Mouse (Mus musculus) neutrophil, adult 5-6 weeks (primary cell): Measurements from ENCODE around the gene Krtap4-13. TPM values are rescaled to one million over a fixed set of nuclear protein-coding genes. Genes with fewer than 3 reads are reported as not detected.
"Not testable (repeated sequence)": the region's sequence is repeated elsewhere in the genome, so short reads cannot be mapped to it uniquely, and the experiment has no call there.

Experiments
- ATAC-seq: fragments of 151-379, 151-347 bp; 2 replicates; pipeline ENCODE4 v1.8.0; 2017; ENCODE audit warnings: mild to moderate bottlenecking, moderate TSS enrichment; ENCODE audit not compliant: insufficient number of reproducible peaks, poor library complexity, low FRiP score, severe bottlenecking; ENCODE audit errors: extremely low read depth
- total RNA-seq: library from RNA; stranded (forward); fragments of 200-1000 nt; gene quantifications from 2 replicates; pipeline ENCODE4 v1.2.3, GENCODE M21; 2017

The Krtap4-13 gene
- not detected in 2 replicates for total RNA-seq

- not testable (repeated sequence) for ATAC-seq
These were observed at the start of gene Krtap4-13 for GRCm38 (mm10) chr11:99809792-99810191. TSS of gene Krtap4-13 (minus strand) at chr11:99809892.

GRCm38 (mm10) chr11:99858761-99859160 lies 49.1 kb upstream of the Krtap4-13 start:
- ATAC-seq: no peak

DNA sequence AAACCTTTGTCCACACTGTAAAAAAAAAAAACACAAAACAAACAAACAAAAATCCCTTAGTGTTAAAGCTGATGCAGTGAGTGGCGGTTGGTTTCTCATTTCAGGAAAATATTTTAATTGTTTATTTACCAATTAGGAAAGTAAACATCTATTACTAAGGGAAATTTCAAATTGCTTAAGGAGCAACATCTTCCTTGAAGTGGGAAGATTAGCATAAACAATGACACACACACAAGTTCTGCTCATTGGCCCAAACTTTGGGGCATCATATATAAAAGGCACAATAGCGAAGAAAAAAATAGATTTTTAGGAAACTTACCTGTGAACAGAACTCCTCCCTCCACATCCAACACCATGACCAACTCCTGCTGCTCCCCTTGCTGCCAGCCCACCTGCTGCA lies 47.9 kb upstream of the Krtap4-13 start, which contains the start of gene Gm11568:
Gene Gm11568 (plus strand): TSS at position 301 of the 400 bp plus-strand sequence.
- ATAC-seq: no peak

DNA sequence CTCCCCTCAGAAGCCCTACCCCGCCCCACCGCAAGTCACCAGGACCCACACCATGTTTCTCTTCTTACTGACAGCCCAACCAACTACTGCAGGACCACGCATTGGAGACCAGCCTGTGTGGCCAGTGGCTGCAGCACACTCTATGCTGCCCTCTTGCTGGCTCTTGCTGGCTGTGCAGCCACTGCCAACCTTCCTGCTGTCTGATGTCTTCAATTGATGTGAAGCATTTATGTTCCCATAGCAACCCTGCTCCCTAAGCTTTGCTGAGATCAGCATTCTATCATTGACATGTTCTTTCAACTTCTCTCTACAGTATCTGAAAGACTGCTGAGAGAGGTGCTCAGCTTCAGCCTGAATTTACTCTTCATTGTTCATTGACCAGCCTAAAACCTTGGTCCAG lies 44.4 kb upstream of the Krtap4-13 start:
- ATAC-seq: no peak

DNA sequence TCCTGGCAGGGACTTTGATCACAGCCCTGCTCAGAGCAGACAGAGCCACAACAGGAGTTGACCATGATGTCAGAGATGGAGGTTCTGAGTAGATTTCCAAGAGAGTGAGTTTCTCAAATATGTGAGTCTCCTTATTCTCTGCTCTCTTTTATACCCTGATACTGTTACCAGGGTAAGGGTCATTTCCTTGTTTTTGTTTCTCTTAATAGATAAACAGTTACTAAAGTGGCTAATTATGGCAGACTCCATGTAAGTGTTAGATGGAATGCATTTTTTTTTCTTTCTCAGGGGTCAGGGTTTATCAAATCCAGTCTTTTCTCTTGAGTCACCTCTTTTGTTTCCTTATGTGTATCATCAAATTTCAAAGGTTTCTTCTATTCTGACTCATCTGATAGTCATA lies 41.8 kb upstream of the Krtap4-13 start, which contains the start of gene Krtap4-16:
Gene Krtap4-16 (minus strand): TSS at position 101 of the 400 bp plus-strand sequence.
- no peak for ATAC-seq

- ATAC-seq: no peak
These were observed 37.1 kb upstream of the Krtap4-13 start for GRCm38 (mm10) chr11:99846746-99847145.

- ATAC-seq: no peak
These were observed 32.5 kb upstream of the Krtap4-13 start for GRCm38 (mm10) chr11:99842185-99842584.

GRCm38 (mm10) chr11:99837966-99838365 lies 28.3 kb upstream of the Krtap4-13 start, which contains the start of gene 2300003K06Rik:
TSS of gene 2300003K06Rik (minus strand) at chr11:99838066.
- no peak for ATAC-seq

- not testable (repeated sequence) for ATAC-seq
These were observed 5.9 kb upstream of the Krtap4-13 start, which contains the start of gene Gm11564 for GRCm38 (mm10) chr11:99815566-99815965. TSS of gene Gm11564 (minus strand) at chr11:99815666.

DNA sequence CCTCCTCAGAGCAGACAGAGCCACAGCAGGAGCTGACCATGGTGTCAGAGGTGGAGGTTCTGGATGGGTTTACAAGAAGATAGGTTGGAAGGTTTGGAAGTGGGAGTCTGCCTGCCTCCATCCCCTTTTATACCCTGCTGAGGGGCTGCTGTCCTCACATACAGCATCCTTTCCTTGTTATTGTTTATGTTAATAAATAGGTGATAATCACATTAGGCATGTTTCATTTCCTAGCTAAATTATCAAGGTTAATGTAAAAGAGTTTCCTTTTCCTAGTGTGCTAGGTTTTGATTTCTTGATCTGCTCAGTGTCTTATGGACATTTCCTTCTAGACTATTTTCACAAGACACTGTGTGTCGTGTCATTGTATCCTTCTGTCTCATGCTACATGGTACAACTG lies 5.3 kb downstream of the Krtap4-13 start, which contains the start of gene Gm11554:
Gene Gm11554 (minus strand): TSS at position 101 of the 400 bp plus-strand sequence.
- ATAC-seq: not testable (repeated sequence)

GRCm38 (mm10) chr11:99798832-99799231 lies 10.9 kb downstream of the Krtap4-13 start, which contains the start of gene Gm11569:
TSS of gene Gm11569 (minus strand) at chr11:99798932.
- not testable (repeated sequence) for ATAC-seq

DNA sequence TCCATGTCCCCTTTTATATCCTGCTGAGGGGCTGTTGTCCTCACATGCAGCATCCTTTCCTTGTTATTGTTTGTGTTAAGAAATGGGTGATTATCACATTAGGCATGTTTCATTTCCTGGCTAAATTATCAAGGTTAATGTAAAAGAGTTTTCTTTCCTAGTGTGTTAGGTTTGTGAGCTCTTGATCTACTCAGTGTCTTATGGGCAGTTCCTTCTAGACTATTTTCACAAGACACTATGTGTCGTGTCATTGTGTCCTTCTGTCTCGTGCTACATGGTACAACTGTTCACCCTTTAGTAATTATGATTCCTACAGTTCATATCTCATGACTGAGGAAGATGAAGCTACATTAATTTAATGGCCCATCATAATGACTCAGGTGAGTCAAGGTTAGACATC lies 16.3 kb downstream of the Krtap4-13 start, which contains the start of gene Gm11596:
Gene Gm11596 (minus strand): TSS at position 101 of the 400 bp plus-strand sequence.
- no peak for ATAC-seq

DNA sequence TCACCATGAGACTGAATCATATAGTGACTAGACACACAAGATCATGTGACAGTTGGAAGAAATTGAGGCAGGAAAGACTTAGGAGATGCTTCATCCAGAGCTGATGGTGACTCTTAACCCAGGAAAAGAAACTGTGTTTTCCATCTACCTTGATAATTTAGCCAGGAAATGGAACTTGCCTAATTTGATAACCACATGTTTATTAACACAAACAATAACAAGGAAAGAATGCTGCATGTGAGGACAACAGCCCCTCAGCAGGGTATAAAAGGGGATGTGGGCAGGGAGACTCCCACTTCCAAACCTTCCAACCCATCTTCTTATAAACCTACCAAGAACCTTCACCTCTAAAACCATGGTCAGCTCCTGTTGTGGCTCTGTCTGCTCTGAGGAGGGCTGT lies 24.8 kb downstream of the Krtap4-13 start, which contains the start of gene Krtap4-9:
Gene Krtap4-9 (plus strand): TSS at position 301 of the 400 bp plus-strand sequence.
- not testable (repeated sequence) for ATAC-seq

- ATAC-seq: no peak
These were observed 29.1 kb downstream of the Krtap4-13 start, which contains the start of gene Krtap4-8 for GRCm38 (mm10) chr11:99780604-99781003. TSS of gene Krtap4-8 (minus strand) at chr11:99780704.

DNA sequence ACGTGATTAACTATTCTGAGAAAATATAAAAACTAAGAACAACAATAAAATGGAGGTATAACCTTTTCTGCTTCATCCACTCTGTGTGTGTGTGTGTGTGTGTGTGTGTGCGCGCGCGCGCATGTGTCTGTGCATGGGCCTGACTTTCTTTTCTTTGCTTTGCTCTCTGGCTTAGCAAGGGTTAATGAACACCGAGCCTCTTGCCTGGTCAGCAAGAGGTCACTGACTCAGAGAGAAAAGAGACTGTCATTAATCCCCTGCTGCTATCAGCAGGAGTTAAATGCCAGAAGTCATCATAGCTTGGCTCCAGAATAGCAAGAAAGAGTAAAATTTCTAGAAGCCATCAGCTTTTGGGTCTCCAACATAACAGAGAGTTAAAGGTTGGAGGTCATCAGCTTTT lies 31.3 kb downstream of the Krtap4-13 start:
- no peak for ATAC-seq

DNA sequence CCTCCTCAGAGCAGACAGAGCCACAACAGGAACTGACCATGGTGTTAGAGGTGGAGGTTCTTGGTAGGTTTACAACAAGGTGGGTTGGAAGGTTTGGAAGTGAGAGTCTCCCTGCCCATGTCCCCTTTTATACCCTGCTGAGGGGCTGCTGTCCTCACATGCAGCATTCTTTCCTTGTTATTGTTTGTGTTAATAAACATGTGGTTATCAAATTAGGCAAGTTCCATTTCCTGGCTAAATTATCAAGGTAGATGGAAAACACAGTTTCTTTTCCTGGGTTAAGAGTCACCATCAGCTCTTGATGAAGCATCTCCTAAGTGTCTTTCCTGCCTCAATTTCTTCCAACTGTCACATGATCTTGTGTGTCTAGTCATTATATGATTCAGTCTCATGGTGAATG lies 36.9 kb downstream of the Krtap4-13 start, which contains the start of gene Gm11595:
Gene Gm11595 (minus strand): TSS at position 101 of the 400 bp plus-strand sequence.
- ATAC-seq: not testable (repeated sequence)

GRCm38 (mm10) chr11:99768410-99768809 lies 41.3 kb downstream of the Krtap4-13 start:
- ATAC-seq: no peak
